9 mouse cellular contexts compared by ENCODE assay signal in the genomic region with DNA sequence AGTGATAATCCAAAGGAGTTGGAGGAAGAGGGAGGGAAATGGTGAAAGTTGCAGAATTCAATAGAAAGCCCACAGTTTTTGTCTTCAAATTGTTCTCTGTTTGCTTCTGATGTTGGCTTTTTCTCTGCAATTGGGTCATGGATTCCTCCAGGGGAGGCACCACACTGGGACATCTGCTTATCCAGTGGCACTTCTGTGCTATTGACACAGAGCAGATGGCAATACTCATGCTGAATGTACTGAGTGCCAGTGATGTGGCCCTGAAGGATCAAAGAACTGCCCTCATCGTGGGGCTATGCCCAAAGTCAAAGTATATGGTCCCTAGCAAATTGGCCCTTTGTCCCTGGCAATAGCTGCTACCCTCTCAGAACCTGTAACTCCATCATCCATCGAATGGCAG.
"Had no signal": no experiment of that assay in that cellular context is flagged by ENCODE, and none has a peak within 500 bp of the region (broad histone marks: within the 10 kb centered on the region; RNA-seq: fewer than 3 reads in every experiment).

No protein-coding gene starts in this region.

- ATAC-seq: lung, postnatal 0 days had no signal

- DNase-seq: kidney, adult 9 months; kidney, postnatal 36 days; lung, adult 2 months; lung, postnatal 36 days; midbrain, embryonic 14.5 days; right cerebral cortex, adult 18-20 months; right cerebral cortex, postnatal 25 days; thymus, postnatal 4 days had no signal
